Mouse (Mus musculus): Measurements from ENCODE around the gene Gm5965. TPM values are rescaled to one million over a fixed set of nuclear protein-coding genes. Genes with fewer than 3 reads are reported as not detected.
"Not testable (repeated sequence)": the region's sequence is repeated elsewhere in the genome, so short reads cannot be mapped to it uniquely, and the experiment has no call there.

Gm5965 gene
- total RNA-seq (2022), result not detected

DNA sequence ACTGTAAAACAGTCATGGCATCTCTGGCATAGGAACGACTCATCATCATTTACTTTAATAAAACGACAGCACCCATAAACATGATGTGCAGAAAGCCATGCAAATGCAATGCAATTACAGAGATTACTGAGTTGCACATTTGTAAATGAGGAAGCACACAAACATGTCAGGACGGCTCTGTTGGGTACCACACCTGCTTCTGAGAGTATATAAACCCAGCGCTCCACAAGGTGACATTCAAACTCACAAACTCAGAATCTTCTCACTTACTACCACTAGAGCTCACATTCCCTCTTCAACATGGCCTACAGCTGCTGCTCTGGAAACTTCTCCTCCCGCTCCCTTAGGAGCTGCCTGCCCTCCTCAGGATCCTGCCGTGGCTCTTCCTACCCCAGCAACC, at the start of gene Gm5965:
Gene Gm5965 (plus strand): TSS at position 301 of the 400 bp plus-strand sequence.
- no peak for DNase-seq

DNA sequence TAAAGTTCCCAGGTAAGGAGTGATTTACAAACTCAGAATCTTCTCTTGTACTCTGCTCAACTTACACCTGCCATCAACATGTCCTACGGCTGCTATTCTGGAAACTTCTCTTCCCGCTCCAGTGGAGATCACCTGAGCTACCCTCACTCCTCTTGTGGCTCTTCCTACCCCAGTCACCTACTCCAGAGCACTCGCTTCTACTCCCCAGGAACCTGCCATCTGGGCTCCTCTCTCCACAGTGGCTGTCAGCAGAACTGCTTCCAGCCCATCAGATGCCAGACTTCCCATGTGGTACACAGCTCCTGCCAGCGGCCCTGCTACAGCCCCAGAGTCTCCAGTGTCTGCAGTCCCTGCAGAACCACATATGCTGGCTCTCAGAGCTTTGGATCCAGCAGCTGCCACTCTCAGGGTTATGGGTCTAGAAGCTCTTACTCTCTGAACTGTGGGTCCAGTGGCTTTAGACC, 48.9 kb upstream of the Gm5965 start, which contains the start of gene Krtap13-1:
Gene Krtap13-1 (plus strand): TSS at position 51 of the 464 bp plus-strand sequence.
- DNase-seq, result no peak

DNA sequence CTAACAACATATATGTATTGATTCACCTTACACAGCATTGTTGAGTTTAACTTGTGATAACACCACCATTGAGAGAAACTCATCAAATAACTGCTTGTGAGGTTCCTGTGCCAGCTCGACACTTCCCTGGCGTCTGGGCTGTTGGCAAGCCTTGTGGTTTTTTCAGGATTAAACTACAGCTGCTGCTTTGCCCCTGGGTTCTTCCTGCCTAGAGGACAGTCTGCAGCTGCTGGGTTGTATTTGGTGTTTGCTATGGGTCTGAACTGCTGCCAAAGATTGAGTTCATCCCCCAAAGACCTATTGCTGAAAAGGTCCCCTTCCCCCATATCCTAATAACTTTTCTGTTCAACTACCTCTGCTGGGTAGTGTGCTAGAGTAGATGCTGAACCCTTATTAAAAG, 42.3 kb upstream of the Gm5965 start:
- DNase-seq, result no peak

DNA sequence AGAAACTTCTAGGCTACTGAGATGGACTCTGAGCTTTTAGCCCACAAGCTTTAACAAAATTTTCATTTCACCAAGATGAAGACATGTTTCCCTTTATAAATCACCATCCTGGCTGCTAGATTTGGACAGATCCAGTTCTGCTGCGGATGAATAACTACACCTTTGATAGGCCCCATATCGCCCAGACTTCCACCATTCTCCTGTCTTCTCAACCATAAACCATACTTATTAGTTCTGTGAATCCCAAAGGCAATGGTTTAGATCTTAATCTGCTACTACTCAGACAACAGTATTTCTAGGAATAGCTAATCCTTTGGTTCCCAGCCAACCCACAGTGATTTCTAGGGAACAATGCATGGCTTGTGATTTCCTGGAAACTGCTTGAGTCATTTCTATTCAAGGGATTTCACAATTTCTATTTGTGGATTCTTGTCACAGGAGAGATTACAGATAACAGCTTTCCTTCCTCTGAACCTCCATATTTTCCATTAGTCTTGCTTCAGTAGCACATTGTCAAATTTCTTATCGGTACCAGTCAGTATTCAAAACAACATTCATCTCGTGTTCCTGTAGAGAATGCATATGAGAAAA, 32.9 kb upstream of the Gm5965 start:
- peak; percentile 1 for DNase-seq

DNA sequence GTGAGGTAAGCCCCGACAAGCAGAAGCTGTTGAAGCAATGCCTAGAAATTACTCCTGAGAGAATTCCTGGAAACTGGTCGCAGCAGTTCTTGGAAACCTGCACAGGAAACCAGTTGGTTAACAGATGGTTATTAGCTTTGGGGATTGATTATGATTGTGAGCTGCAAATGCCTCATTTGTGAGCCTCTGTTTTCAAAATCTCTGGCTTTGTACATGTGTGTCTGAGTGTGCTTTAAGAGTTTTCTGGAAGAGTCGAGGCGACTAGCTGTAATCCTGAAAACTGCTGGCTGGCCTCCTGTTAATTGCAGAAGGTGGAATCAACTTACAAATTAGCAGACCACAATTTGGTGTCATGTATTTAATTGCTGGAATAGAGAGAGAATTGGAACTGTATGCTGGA, 29.8 kb upstream of the Gm5965 start:
- DNase-seq, result no peak

DNA sequence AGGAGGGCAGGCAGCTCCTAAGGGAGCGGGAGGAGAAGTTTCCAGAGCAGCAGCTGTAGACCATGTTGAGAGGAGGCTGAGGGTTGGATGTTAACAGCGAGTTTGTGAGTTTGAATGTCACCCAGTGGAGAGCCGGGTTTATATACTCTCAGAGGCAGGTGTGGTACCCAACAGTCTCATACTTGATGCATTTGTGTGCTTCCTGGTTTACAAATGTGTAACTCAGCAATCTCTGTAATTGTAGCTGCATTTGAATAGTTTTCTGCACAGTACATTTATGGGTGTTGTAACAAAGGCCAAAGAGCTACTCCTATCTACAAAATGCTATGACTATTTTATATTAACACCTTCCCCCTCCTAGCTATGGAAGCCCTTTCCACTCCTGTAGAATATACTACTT, 26.2 kb upstream of the Gm5965 start, which contains the start of gene Krtap13:
Gene Krtap13 (minus strand): TSS at position 101 of the 400 bp plus-strand sequence.
- not testable (repeated sequence) for DNase-seq

DNA sequence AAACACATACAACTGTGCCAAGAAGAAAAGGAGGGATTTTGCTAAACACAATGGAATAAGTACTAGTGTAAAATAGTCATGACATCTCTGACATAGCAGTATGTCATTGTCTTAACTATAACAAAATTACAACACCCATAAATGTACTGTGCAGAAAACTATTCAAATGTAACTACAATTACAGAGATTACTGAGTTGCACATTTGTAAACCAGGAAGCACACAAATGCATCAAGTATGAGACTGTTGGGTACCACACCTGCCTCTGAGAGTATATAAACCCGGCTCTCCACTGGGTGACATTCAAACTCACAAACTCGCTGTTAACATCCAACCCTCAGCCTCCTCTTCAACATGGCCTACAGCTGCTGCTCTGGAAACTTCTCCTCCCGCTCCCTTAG, 19.1 kb upstream of the Gm5965 start, which contains the start of gene 2310034C09Rik:
Gene 2310034C09Rik (plus strand): TSS at position 301 of the 400 bp plus-strand sequence.
- not testable (repeated sequence) for DNase-seq

DNA sequence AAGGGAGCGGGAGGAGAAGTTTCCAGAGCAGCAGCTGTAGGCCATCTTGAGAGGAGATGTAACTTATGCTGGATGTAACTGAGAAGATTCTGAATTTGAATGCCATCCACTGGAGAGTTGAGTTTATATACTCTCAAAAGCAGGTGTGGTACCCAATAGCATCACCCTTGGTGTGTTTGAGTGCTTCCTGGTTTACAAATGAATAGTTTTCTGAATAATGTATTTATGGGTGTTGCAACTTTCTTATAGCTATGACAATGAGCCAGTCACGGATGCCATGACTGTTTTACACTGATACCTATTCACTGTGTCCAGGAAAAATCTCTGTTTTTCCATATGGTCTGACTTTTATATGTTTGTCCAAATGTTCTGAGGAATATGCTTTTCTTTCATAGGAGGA, 3.6 kb upstream of the Gm5965 start, which contains the start of gene 2310057N15Rik:
Gene 2310057N15Rik (minus strand): TSS at position 101 of the 400 bp plus-strand sequence.
- no peak for DNase-seq

DNA sequence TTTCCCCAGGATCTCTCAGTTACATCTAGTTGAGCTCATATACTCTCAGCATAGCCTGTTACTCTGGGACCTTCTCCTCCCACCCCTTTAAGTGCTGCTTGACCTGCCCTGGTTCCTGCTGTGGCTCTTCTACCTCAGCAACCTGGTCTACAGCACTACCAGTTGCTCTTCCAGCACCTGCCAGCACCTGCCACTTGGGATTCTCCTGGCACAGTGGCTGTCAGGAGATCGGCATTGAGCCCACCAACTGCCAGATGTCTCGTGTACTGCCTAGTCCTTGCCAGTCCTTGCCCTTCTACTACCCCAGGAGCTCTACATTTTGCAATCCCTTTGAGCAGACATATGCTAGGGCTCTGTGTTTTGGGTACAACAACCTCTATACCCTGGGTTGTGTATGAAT, 9.1 kb downstream of the Gm5965 start:
- DNase-seq, result no peak

DNA sequence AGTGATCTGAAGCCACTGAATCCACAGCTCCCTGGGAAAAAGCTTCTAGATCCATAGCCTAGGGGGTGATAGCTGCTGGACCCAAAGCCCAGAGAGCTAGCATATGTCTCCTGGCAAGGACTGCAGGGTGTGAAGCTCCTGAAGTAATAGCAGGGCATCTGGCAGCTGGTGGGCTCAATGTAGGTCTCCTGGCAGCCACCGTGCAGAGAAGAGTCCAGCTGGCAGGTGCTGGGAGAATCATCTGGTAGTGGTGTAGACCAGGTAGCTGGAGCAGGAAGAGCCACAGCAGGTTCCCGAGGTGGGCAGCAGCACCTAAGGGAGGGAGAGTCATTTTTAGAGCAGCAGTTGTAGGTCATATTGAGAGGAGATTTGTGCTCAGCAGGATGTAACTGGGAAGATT, 34.1 kb downstream of the Gm5965 start, which contains the start of gene Gm20741:
Gene Gm20741 (minus strand): TSS at position 394 of the 400 bp plus-strand sequence.
- DNase-seq, result no peak

DNA sequence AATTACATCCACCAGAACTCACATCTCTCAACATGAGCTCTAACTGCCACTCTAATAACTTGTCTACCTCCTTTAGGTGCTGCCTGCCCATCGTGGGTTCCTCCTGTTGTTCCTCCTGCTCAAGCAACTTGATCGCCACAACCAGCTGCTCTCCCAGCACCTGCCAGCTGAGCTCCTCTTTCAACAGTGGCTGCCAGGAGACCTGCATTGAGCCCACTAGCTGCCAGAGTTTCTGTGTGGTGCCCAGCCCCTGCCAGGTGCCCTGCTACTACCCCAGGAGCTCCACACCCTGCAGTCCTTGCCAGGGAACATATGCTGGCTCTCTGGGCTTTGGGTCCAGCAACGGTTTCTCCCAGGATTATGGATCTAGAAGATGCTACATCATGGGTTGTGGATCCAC, 42.4 kb downstream of the Gm5965 start, which contains the start of gene Krtap15:
Gene Krtap15 (plus strand): TSS at position 150 of the 400 bp plus-strand sequence.
- no peak for DNase-seq

DNA sequence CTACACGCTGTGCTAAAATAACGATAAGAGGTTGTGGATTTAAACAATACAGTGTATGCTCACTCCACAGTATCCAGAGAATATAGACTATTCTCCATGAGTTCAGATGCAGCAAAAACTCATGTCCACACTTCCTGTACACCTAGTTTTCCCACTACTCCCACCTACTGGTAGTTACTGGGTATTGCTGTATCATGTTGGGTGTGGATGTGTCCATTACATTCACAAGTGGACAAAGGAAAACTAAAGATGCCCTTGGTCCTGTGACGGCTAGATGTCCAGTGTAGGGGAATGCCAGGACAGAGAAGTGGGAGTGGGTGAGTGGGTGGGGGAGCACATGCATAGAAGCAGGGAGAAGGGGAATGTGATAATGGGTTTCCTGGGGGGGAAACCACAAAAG, 46.0 kb downstream of the Gm5965 start:
- no peak for DNase-seq

DNA sequence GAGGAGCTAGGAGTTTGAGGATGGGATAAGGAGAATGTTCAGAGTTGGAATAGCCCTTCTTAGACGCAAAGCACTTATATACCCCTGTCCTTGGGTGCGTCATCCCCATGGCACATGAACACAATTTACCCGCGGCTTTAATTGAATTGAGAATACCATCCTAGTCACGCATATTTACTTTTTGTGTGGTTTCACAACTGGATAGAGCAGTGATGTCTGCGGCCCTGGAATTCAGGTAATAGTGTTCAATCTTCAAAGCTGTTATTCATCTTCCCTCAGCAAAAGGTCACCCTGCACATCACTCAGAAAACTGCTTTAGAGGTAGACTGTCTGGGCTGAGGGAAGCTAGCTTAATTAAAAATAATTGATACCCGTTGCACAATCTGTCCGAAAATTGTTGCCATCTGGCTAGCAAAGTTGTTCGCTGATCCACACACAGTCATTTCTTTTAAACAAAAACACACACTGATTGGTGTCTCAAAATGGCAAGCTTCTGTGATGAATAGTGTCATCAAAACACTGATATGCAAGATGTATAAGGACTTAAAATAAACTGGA, 48.5 kb downstream of the Gm5965 start, which contains the start of gene Krtap14:
Gene Krtap14 (minus strand): TSS at position 51 of the 558 bp plus-strand sequence.
- no peak for DNase-seq

DNA sequence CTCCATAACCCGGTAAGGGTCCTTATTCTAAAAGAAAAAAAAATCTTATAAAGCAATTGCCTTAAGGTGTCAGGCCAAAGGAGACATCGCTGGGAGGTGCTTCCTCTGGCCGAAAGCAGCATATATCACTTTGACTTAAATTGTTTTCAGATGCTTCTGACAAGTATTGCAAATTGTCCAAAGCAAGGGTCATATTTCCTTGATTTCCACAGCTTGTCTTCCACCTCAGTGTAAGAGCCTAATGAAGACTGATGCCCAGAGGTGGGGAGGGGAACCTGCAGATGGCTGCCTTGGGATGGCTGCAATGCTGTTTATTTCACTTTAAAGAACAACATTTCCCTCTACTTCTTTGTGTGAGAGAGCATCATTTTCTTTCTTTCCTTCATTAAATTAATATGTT, 49.3 kb downstream of the Gm5965 start:
- DNase-seq, result no peak

Other genes starting within 250 kb of the Gm5965 start
- not detected for gene Cldn8, start 214.7 kb upstream of the Gm5965 start, total RNA-seq (2022)
- gene Krtap24-1, start 165.6 kb upstream of the Gm5965 start, total RNA-seq (2022), result not detected
- not detected for gene 2310079G19Rik, start 150.2 kb upstream of the Gm5965 start, total RNA-seq (2022)
- gene Krtap26-1, start 130.1 kb upstream of the Gm5965 start, total RNA-seq (2022), result not detected
- not detected for gene Krtap27-1, start 106.2 kb upstream of the Gm5965 start, total RNA-seq (2022)
- gene 2310061N02Rik, start 69.9 kb upstream of the Gm5965 start, total RNA-seq (2022), result not detected
- gene Krtap13-1, start 49.0 kb upstream of the Gm5965 start, total RNA-seq (2022), result not detected
- gene Krtap13, start 26.3 kb upstream of the Gm5965 start, total RNA-seq (2022), result not detected
- gene 2310034C09Rik, start 19.0 kb upstream of the Gm5965 start, total RNA-seq (2022), result not detected
- not detected for gene 2310057N15Rik, start 3.7 kb upstream of the Gm5965 start, total RNA-seq (2022)
- gene Gm20741, start 34.3 kb downstream of the Gm5965 start, total RNA-seq (2022), result not detected
- gene Krtap15, start 42.3 kb downstream of the Gm5965 start, total RNA-seq (2022), result not detected
- gene Krtap14, start 48.2 kb downstream of the Gm5965 start, total RNA-seq (2022), result not detected
- not detected for gene Krtap19-1, start 91.5 kb downstream of the Gm5965 start, total RNA-seq (2022)
- not detected for gene Krtap19-2, start 96.4 kb downstream of the Gm5965 start, total RNA-seq (2022)
- not detected for gene Krtap19-3, start 100.1 kb downstream of the Gm5965 start, total RNA-seq (2022)
- gene Krtap19-4, start 107.2 kb downstream of the Gm5965 start, total RNA-seq (2022), result not detected
- not detected for gene Krtap19-5, start 118.6 kb downstream of the Gm5965 start, total RNA-seq (2022)
- gene Krtap19-9b, start 154.4 kb downstream of the Gm5965 start, total RNA-seq (2022), result not detected
- gene Krtap16-3, start 185.0 kb downstream of the Gm5965 start, total RNA-seq (2022), result not detected
- not detected for gene Krtap22-2, start 232.9 kb downstream of the Gm5965 start, total RNA-seq (2022)
- not detected for gene Gm10229, start 237.4 kb downstream of the Gm5965 start, total RNA-seq (2022)

Data from adrenal gland, adult 8-10 months (tissue).